Mouse (Mus musculus): ENCODE results near the gene Rab37. TPM values are rescaled to one million over a fixed set of nuclear protein-coding genes. Genes with fewer than 3 reads are reported as not detected.

Rab37 gene
- polyA plus RNA-seq, 1 experiment from 2014 or later = 1.2 TPM

- Histone ChIP-seq H3K9ac (ENCODE audit: low read length) (no peak within 1 kb of the TSS), H3K4me1 (ENCODE audit: control insufficient read depth, insufficient read depth, low read length) (no peaks in the 10 kb centered on the region), H3K36me3 (ENCODE audit: control insufficient read depth, insufficient read depth, low read length) (no peaks in the 10 kb centered on the region), H3K4me3 (ENCODE audit: low read depth, low read length) (no peak within 1 kb of the TSS), H3K27ac (replicated peaks; ENCODE audit: low read depth, low read length) (no peak within 1 kb of the TSS), H3K9me3 (ENCODE audit: control insufficient read depth, low read length) (no peaks in the 10 kb centered on the region), H3K27me3 (ENCODE audit: control insufficient read depth, insufficient read depth, low read length) (no peaks in the 10 kb centered on the region), H3K4me2 (ENCODE audit: low read depth, severe bottlenecking) (no peak within 1 kb of the TSS)
- ATAC-seq (ENCODE audit: insufficient number of reproducible peaks, low FRiP score, low TSS enrichment, low read depth) (no peak), DNase-seq (ENCODE audit: low spot score) (no peak)
- 44% methylated on average over 5 of the region's 5 CpGs for WGBS
Measured at GRCm38 (mm10) chr11:115062077-115062476, 29.2 kb upstream of the Rab37 start, which contains the start of gene Cd300e. Gene Cd300e (minus strand): TSS chr11:115062177.

DNA sequence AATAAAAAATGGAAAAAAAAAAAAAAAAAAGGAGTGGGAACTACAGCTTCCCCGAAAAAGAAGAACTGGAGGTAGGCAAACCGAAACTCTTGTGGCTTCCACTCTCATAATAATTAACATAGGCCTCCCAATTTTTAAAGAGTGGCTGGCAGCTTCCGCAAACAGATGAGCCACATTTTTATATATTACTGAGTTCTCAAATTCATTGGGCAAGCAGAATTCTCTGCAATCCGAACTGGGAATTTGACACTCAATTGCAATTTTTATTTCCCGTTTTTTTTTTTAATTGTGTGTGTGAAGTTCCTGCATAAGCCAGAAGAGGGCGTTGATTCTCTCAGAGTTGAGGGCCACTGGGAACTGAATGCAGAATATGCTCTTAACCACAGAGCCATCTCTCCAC is 24.5 kb upstream of the Rab37 start:
- ATAC-seq (ENCODE audit: insufficient number of reproducible peaks, low FRiP score, low TSS enrichment, low read depth) = no peak
- no peaks in the 10 kb centered on the region for H3K36me3 ChIP-seq (ENCODE audit: control insufficient read depth, insufficient read depth, low read length)
- H3K9ac ChIP-seq (ENCODE audit: low read length) = no peak overlapping the region
- no peaks in the 10 kb centered on the region; the same call in none of the 2 replicates for H3K4me1 ChIP-seq (ENCODE audit: control insufficient read depth, insufficient read depth, low read length)
- no peak overlapping the region for H3K4me3 ChIP-seq (ENCODE audit: low read depth, low read length)
- H3K27me3 ChIP-seq (ENCODE audit: control insufficient read depth, insufficient read depth, low read length) = no peaks in the 10 kb centered on the region
- no peaks in the 10 kb centered on the region for H3K9me3 ChIP-seq (ENCODE audit: control insufficient read depth, low read length)
- H3K4me2 ChIP-seq (ENCODE audit: low read depth, severe bottlenecking) = no peak overlapping the region
- H3K27ac ChIP-seq (replicated peaks; ENCODE audit: low read depth, low read length) = no peak overlapping the region
- WGBS = 73% methylated on average over 6 of the region's 6 CpGs
- DNase-seq (ENCODE audit: low spot score) = no peak

- no peak overlapping the region for H3K27ac ChIP-seq (replicated peaks; ENCODE audit: low read depth, low read length)
Measured at GRCm38 (mm10) chr11:115071015-115071551, 20.1 kb upstream of the Rab37 start.

GRCm38 (mm10) chr11:115071631-115072294 is 19.5 kb upstream of the Rab37 start:
- Histone ChIP-seq H3K36me3 (ENCODE audit: control insufficient read depth, insufficient read depth, low read length) (no peaks in the 10 kb centered on the region), H3K27me3 (ENCODE audit: control insufficient read depth, insufficient read depth, low read length) (no peaks in the 10 kb centered on the region), H3K9ac (ENCODE audit: low read length) (no peak overlapping the region), H3K27ac (replicated peaks; ENCODE audit: low read depth, low read length) (no peak overlapping the region), H3K4me2 (ENCODE audit: low read depth, severe bottlenecking) (no peak overlapping the region), H3K4me1 (ENCODE audit: control insufficient read depth, insufficient read depth, low read length) (peaks cover 3% of the 10 kb centered on the region), H3K4me3 (ENCODE audit: low read depth, low read length) (no peak overlapping the region), H3K9me3 (ENCODE audit: control insufficient read depth, low read length) (no peaks in the 10 kb centered on the region)
- 27% methylated on average over 14 of the region's 14 CpGs for WGBS
- ATAC-seq (ENCODE audit: insufficient number of reproducible peaks, low FRiP score, low TSS enrichment, low read depth) = no peak
- peak; percentile 31 for DNase-seq (ENCODE audit: low spot score)

More at GRCm38 (mm10) chr11:115071015-115071551, 20.1 kb upstream of the Rab37 start:
- DNase-seq (ENCODE audit: low spot score) (no peak), ATAC-seq (ENCODE audit: insufficient number of reproducible peaks, low FRiP score, low TSS enrichment, low read depth) (no peak)
- no peaks in the 10 kb centered on the region for H3K36me3 ChIP-seq (ENCODE audit: control insufficient read depth, insufficient read depth, low read length)
- no peaks in the 10 kb centered on the region for H3K9me3 ChIP-seq (ENCODE audit: control insufficient read depth, low read length)
- 22% methylated on average over 9 of the region's 9 CpGs for WGBS
- no peak overlapping the region for H3K4me2 ChIP-seq (ENCODE audit: low read depth, severe bottlenecking)
- H3K4me3 ChIP-seq (ENCODE audit: low read depth, low read length) = no peak overlapping the region
- H3K27me3 ChIP-seq (ENCODE audit: control insufficient read depth, insufficient read depth, low read length) = no peaks in the 10 kb centered on the region
- H3K4me1 ChIP-seq (ENCODE audit: control insufficient read depth, insufficient read depth, low read length) = peaks cover 3% of the 10 kb centered on the region
- no peak overlapping the region for H3K9ac ChIP-seq (ENCODE audit: low read length)

DNA sequence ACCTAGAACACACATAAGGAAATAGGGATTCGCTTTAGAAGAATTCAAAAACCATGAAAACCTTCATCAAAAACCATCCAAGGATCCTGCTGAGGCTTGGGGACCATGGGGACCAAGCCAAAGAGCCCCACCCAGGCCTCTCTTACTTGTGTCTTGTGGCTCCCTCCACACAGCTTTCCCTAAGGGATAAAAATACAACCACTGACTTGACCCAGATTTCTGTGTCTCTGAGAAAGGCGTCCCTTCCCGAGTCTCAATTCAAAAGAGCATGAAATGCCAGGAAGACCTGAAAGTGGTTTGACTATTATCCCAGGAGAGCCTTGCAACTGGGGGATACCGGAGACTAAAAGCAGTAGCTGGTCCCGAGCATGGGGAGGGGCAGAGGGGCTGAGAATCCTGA is 18.2 kb upstream of the Rab37 start:
- DNase-seq (ENCODE audit: low spot score) = no peak
- Histone ChIP-seq H3K27ac (replicated peaks; ENCODE audit: low read depth, low read length) (no peak overlapping the region), H3K9ac (ENCODE audit: low read length) (no peak overlapping the region), H3K9me3 (ENCODE audit: control insufficient read depth, low read length) (no peaks in the 10 kb centered on the region), H3K4me2 (ENCODE audit: low read depth, severe bottlenecking) (no peak overlapping the region), H3K4me1 (ENCODE audit: control insufficient read depth, insufficient read depth, low read length) (peaks cover 3% of the 10 kb centered on the region), H3K4me3 (ENCODE audit: low read depth, low read length) (no peak overlapping the region), H3K27me3 (ENCODE audit: control insufficient read depth, insufficient read depth, low read length) (no peaks in the 10 kb centered on the region), H3K36me3 (ENCODE audit: control insufficient read depth, insufficient read depth, low read length) (no peaks in the 10 kb centered on the region)
- ATAC-seq (ENCODE audit: insufficient number of reproducible peaks, low FRiP score, low TSS enrichment, low read depth) = no peak
- WGBS = 77% methylated on average over 5 of the region's 5 CpGs

- ATAC-seq (ENCODE audit: insufficient number of reproducible peaks, low FRiP score, low TSS enrichment, low read depth) (no peak), DNase-seq (ENCODE audit: low spot score) (no peak)
- no peak overlapping the region for H3K9ac ChIP-seq (ENCODE audit: low read length)
- no peak overlapping the region for H3K4me2 ChIP-seq (ENCODE audit: low read depth, severe bottlenecking)
- H3K27me3 ChIP-seq (ENCODE audit: control insufficient read depth, insufficient read depth, low read length) = no peaks in the 10 kb centered on the region
- no peaks in the 10 kb centered on the region for H3K9me3 ChIP-seq (ENCODE audit: control insufficient read depth, low read length)
- WGBS = 80% methylated on average over 7 of the region's 7 CpGs
- H3K27ac ChIP-seq (replicated peaks; ENCODE audit: low read depth, low read length) = no peak overlapping the region
- no peak overlapping the region for H3K4me3 ChIP-seq (ENCODE audit: low read depth, low read length)
- H3K4me1 ChIP-seq (ENCODE audit: control insufficient read depth, insufficient read depth, low read length) = peaks cover 3% of the 10 kb centered on the region
- no peaks in the 10 kb centered on the region for H3K36me3 ChIP-seq (ENCODE audit: control insufficient read depth, insufficient read depth, low read length)
Measured at GRCm38 (mm10) chr11:115075407-115075806, 15.8 kb upstream of the Rab37 start.

GRCm38 (mm10) chr11:115075859-115076258 is 15.4 kb upstream of the Rab37 start:
- Histone ChIP-seq H3K4me2 (ENCODE audit: low read depth, severe bottlenecking) (no peak overlapping the region), H3K27me3 (ENCODE audit: control insufficient read depth, insufficient read depth, low read length) (no peaks in the 10 kb centered on the region), H3K4me3 (ENCODE audit: low read depth, low read length) (no peak overlapping the region), H3K27ac (replicated peaks; ENCODE audit: low read depth, low read length) (no peak overlapping the region), H3K9me3 (ENCODE audit: control insufficient read depth, low read length) (no peaks in the 10 kb centered on the region), H3K36me3 (ENCODE audit: control insufficient read depth, insufficient read depth, low read length) (no peaks in the 10 kb centered on the region), H3K4me1 (ENCODE audit: control insufficient read depth, insufficient read depth, low read length) (peaks cover 3% of the 10 kb centered on the region), H3K9ac (ENCODE audit: low read length) (no peak overlapping the region)
- DNase-seq (ENCODE audit: low spot score) = no peak
- WGBS = 72% methylated on average over 5 of the region's 5 CpGs
- ATAC-seq (ENCODE audit: insufficient number of reproducible peaks, low FRiP score, low TSS enrichment, low read depth) = no peak

GRCm38 (mm10) chr11:115077436-115077835 is 13.8 kb upstream of the Rab37 start:
- Histone ChIP-seq H3K4me1 (ENCODE audit: control insufficient read depth, insufficient read depth, low read length) (no peaks in the 10 kb centered on the region), H3K27ac (replicated peaks; ENCODE audit: low read depth, low read length) (no peak overlapping the region), H3K36me3 (ENCODE audit: control insufficient read depth, insufficient read depth, low read length) (no peaks in the 10 kb centered on the region), H3K27me3 (ENCODE audit: control insufficient read depth, insufficient read depth, low read length) (no peaks in the 10 kb centered on the region), H3K4me3 (ENCODE audit: low read depth, low read length) (no peak overlapping the region), H3K9ac (ENCODE audit: low read length) (no peak overlapping the region), H3K9me3 (ENCODE audit: control insufficient read depth, low read length) (no peaks in the 10 kb centered on the region), H3K4me2 (ENCODE audit: low read depth, severe bottlenecking) (no peak overlapping the region)
- WGBS = 89% methylated on average over 1 of the region's 1 CpGs
- no peak for ATAC-seq (ENCODE audit: insufficient number of reproducible peaks, low FRiP score, low TSS enrichment, low read depth)
- DNase-seq (ENCODE audit: low spot score) = no peak

Data from limb, embryonic 11.5 days (tissue).